Mouse (Mus musculus) liver, embryonic 16.5 days (tissue): ENCODE results near the gene Dhfr. TPM values are rescaled to one million over a fixed set of nuclear protein-coding genes. Genes with fewer than 3 reads are reported as not detected.

Experiments used
- ATAC-seq: fragments of 200-750 bp; cut with Nextera tagmentation; 2 replicates; pipeline ENCODE4 v1.8.0; 2017; ENCODE audit warnings: low read depth, mild to moderate bottlenecking, moderate number of reproducible peaks, moderate library complexity
- H3K27ac ChIP-seq: fragments of 300-500 bp; sonication (generic); 2 replicates; pipeline ENCODE4 v1.5.1; 2014; ENCODE audit warnings: mild to moderate bottlenecking, low read length
- H3K27me3 ChIP-seq: fragments of 300-500 bp; sonication (generic); 2 replicates; pipeline ENCODE4 v1.6.1; 2014; ENCODE audit warnings: low read depth, low read length, mixed read lengths; ENCODE audit not compliant: control insufficient read depth, insufficient read depth
- H3K36me3 ChIP-seq: fragments of 300-500 bp; sonication (generic); 2 replicates; pipeline ENCODE4 v1.6.1; 2014; ENCODE audit warnings: mild to moderate bottlenecking; ENCODE audit not compliant: control insufficient read depth, insufficient read depth
- H3K4me1 ChIP-seq: fragments of 300-500 bp; sonication (generic); 2 replicates; pipeline ENCODE4 v1.6.1; 2014; ENCODE audit warnings: low read depth, low read length, mixed read lengths; ENCODE audit not compliant: control insufficient read depth
- H3K4me2 ChIP-seq: fragments of 300-500 bp; sonication (generic); 2 replicates; pipeline ENCODE4 v1.6.1; 2014; ENCODE audit warnings: low read depth, low read length, mixed read lengths
- H3K4me3 ChIP-seq: fragments of 300-500 bp; sonication (generic); 2 replicates; pipeline ENCODE4 v1.5.1; 2014; ENCODE audit warnings: low read depth, mild to moderate bottlenecking, low read length
- H3K9ac ChIP-seq: fragments of 300-500 bp; sonication (generic); 2 replicates; pipeline ENCODE4 v1.6.1; 2014; ENCODE audit warnings: low read depth, low read length
- H3K9me3 ChIP-seq: fragments of 300-500 bp; sonication (generic); replicated peaks from 2 replicates; pipeline ENCODE4 v1.6.1; 2016; ENCODE audit warnings: low read length; ENCODE audit not compliant: control insufficient read depth
- WGBS: fragments of 180-500 bp; shearing (Covaris S2); extraction: QIAGEN DNeasy Blood & Tissue Kit; methylation state at CpG from one replicate; pipeline ENCODE4 v1.1.7; 2014; ENCODE audit not compliant: insufficient replicate concordance; 5-methylcytosine and 5-hydroxymethylcytosine counted together
- polyA plus RNA-seq: library from polyadenylated mRNA; unstranded; fragments of >200 nt; fragmentation: Nextera tagmentation; extraction: Ambion mirVana; gene quantifications from 2 replicates; pipeline ENCODE4 v1.2.1, GENCODE M21; 2015

The Dhfr gene
- polyA plus RNA-seq, 1 experiment from 2014 or later = 14.0 TPM

DNA sequence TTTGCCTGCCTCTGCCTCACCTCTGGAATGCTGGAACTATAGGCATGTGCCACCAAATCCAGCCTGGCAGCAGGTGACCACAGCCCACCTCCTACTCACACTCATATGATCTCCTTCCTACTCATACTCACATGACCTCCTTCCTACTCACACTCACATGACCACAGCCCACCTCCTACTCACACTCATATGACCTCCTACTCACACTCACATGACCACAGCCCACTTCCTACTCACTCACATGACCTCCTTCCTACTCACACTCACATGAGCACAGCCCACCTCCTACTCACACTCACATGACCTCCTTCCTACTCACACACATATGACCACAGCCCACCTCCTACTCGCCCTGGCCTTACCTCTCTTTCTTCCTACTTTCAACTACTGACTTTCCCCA, 17.7 kb upstream of the Dhfr start:
- Histone ChIP-seq H3K27me3 (no peaks in the 10 kb centered on the region), H3K9ac (no peak overlapping the region), H3K36me3 (no peaks in the 10 kb centered on the region), H3K4me3 (no peak overlapping the region), H3K27ac (no peak overlapping the region), H3K4me2 (no peak overlapping the region), H3K9me3 (no peaks in the 10 kb centered on the region), H3K4me1 (no peaks in the 10 kb centered on the region)
- WGBS = 78% methylated on average over 1 of the region's 1 CpGs
- ATAC-seq = no peak

DNA sequence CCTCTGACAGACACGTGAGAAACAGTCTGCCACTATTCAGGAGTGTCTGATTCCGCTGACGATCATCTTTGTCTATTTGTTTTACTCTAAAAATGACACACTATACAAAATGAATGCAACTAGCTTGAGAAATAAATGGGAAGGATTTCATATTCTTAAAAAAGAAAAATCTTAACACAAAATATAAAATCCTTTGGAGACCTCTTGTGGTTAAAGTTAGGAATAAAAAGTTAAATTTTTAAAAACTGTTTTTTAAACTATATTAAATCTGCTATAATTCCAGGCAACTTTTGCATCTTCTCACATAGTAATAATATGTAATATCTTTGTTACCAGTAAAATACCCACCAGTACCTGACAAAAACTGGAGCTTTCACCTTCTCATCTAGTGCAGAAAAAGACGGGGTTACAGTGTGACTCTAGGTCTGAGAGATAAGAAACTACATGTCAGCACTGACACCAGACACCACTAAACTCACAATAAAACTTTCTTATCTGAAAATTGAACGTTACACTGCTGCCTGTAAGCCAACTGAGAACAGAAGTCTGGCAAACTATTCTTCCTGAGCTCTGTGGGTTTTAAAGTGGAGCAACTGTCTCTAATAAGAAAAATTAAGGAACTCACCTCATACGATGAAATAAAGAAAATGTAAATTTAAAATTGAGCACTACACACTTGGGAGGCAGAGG, 16.6 kb upstream of the Dhfr start:
- Histone ChIP-seq H3K4me1 (no peaks in the 10 kb centered on the region), H3K9ac (no peak overlapping the region), H3K27ac (no peak overlapping the region), H3K27me3 (no peaks in the 10 kb centered on the region), H3K4me2 (no peak overlapping the region), H3K9me3 (no peaks in the 10 kb centered on the region), H3K36me3 (no peaks in the 10 kb centered on the region), H3K4me3 (no peak overlapping the region)
- WGBS = 55% methylated on average over 6 of the region's 6 CpGs
- no peak for ATAC-seq

DNA sequence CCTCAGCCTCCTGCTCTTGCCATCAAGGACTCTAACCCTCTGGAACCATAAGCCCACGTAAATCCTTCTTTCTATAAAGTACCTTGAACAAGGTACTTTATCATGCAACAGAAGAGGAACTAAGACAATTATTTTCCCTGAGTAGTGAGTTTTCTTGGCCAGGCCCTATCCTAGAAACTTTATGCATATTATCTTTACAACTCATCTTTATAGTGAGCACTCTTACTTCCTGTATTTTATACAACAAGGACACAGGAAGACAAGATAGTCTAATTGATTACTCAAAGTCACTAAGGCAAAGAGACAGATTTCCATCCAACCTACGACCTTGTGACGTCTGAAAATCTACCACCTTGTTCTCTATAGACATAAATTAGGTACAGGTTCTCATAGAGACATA, 14.7 kb upstream of the Dhfr start:
- 79% methylated on average over 3 of the region's 3 CpGs for WGBS
- Histone ChIP-seq H3K36me3 (0 out of 2 replicates have a peak, but pooled peaks cover 2% of the 10 kb centered on the region), H3K4me3 (no peak overlapping the region), H3K4me2 (no peak overlapping the region), H3K9ac (no peak overlapping the region), H3K9me3 (no peaks in the 10 kb centered on the region), H3K27ac (no peak overlapping the region), H3K27me3 (no peaks in the 10 kb centered on the region), H3K4me1 (no peaks in the 10 kb centered on the region)
- no peak for ATAC-seq

DNA sequence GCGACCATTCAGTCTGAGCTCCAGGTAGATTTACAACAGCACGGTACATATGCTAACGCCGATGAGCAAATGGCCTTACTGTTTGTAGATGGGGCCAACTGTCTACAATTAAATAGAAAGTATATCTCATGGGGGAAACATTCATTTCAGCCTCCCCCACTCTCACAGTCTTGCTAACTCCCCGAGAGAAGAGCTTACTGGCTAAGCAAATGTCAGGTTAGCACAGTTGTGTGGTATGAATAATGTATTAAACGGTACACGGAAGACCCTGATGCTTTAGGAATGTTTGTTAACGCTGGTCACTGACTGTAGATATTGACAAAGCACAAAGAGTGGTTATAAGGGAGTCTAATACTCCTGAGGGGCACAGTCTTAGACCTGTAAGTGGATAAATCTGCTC, 10.5 kb upstream of the Dhfr start:
- H3K4me1 ChIP-seq = no peaks in the 10 kb centered on the region
- peaks cover 3% of the 10 kb centered on the region for H3K36me3 ChIP-seq
- ATAC-seq = no peak
- no peak overlapping the region for H3K27ac ChIP-seq
- H3K4me2 ChIP-seq = no peak overlapping the region
- H3K9ac ChIP-seq = no peak overlapping the region
- H3K9me3 ChIP-seq = no peaks in the 10 kb centered on the region
- H3K4me3 ChIP-seq = no peak overlapping the region
- no peaks in the 10 kb centered on the region for H3K27me3 ChIP-seq
- 87% methylated on average over 8 of the region's 8 CpGs for WGBS

DNA sequence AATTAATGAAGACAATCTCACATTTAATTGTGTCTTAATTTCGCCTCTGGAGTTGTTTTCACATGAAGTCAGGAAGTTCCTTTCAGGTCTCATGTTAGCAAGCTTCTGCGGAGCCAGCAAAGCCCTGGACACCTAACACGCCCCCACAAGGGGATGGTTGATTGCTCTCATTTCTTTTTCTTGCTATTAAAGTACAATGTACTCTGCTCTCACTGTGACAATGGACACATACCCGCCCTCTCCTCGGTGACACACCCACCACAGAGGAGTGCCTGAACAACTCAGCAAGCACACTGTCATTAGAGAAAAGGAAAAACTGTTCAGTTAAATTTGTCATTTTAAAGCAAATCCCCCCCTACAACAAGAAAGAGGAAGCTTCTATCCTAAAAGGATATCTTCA, 8.2 kb upstream of the Dhfr start:
- Histone ChIP-seq H3K36me3 (peaks cover 5% of the 10 kb centered on the region), H3K4me2 (no peak overlapping the region), H3K4me1 (no peaks in the 10 kb centered on the region), H3K27me3 (no peaks in the 10 kb centered on the region), H3K9me3 (no peaks in the 10 kb centered on the region), H3K9ac (no peak overlapping the region), H3K4me3 (no peak overlapping the region), H3K27ac (no peak overlapping the region)
- 76% methylated on average over 5 of the region's 5 CpGs for WGBS
- ATAC-seq = no peak

DNA sequence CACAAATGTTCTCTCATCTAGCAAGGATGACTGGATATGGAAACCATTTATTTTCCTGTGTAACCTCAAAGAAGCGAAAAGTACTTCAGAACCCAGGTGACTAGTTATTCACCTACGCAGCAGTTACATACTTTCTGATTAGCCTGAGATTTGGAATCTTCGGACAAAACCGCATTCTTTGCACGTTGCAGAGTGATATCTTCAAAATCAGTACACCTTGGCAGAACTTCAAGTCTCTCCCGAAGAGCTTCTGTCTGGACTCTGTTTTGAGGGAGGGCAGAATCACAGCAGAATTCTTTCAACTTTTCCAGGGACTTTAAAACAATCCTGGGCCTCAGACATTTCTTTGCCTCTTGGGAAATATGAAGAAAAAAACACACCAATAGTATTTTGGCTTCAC, 3.4 kb upstream of the Dhfr start:
- H3K4me2 ChIP-seq = no peak overlapping the region
- peaks cover 14% of the 10 kb centered on the region for H3K4me1 ChIP-seq
- WGBS = 79% methylated on average over 6 of the region's 6 CpGs
- H3K27ac ChIP-seq = no peak overlapping the region
- H3K27me3 ChIP-seq = no peaks in the 10 kb centered on the region
- H3K9ac ChIP-seq = no peak overlapping the region
- H3K9me3 ChIP-seq = no peaks in the 10 kb centered on the region
- H3K4me3 ChIP-seq = no peak overlapping the region
- ATAC-seq = no peak
- H3K36me3 ChIP-seq = peaks cover 3% of the 10 kb centered on the region

DNA sequence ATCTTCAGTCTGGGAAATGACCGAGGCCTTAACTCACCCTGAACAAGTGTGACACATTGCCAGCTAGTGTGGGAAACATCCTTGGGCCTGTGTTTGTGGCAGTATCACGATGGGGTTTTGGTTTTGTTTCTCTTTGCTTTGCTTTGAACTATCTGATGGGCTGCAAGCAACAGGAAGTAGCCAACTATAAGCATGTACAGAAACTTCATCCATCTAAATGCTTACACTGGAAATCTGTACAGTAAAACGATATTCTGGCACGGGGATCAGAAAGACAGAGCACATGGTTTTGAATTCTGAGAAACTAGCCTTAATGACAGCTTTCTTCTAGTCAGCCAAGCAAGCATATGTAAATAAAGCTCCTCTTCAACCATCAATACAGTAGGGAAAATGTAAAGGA, 570 bp upstream of the Dhfr start:
- Histone ChIP-seq H3K9ac (peak overlapping the region; percentile 69), H3K4me2 (peak overlapping the region; percentile 98), H3K4me3 (peak overlapping the region; percentile 89), H3K9me3 (no peaks in the 10 kb centered on the region), H3K36me3 (peaks cover 10% of the 10 kb centered on the region), H3K27me3 (no peaks in the 10 kb centered on the region), H3K27ac (peak overlapping the region; percentile 63), H3K4me1 (peaks cover 19% of the 10 kb centered on the region)
- WGBS = 14% methylated on average over 4 of the region's 4 CpGs
- ATAC-seq = no peak

DNA sequence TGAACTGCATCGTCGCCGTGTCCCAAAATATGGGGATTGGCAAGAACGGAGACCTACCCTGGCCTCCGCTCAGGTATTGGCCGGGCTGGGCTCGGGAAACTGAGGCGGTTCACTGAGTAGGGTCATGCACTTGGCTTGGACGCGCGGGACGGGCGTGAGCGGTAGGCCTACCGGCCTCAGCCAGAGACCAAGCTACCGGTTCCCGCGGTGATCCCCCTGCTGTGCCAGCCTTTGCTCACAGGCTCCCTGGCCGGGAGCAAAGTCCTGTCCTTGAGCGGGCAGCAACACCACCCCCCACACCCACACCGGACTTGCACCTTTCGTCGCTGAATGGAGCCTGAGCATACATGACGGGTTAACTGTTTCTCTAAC, 732 bp downstream of the Dhfr start:
- no peaks in the 10 kb centered on the region for H3K9me3 ChIP-seq
- WGBS = under 1% methylated on average over 24 of the region's 24 CpGs
- peak; percentile 12 for ATAC-seq
- H3K4me3 ChIP-seq = peak overlapping the region; percentile 89
- H3K27ac ChIP-seq = peak overlapping the region; percentile 74
- H3K4me2 ChIP-seq = peak overlapping the region; percentile 98
- peaks cover 17% of the 10 kb centered on the region for H3K36me3 ChIP-seq
- H3K27me3 ChIP-seq = no peaks in the 10 kb centered on the region
- H3K4me1 ChIP-seq = peaks cover 19% of the 10 kb centered on the region
- H3K9ac ChIP-seq = peak overlapping the region; percentile 78

DNA sequence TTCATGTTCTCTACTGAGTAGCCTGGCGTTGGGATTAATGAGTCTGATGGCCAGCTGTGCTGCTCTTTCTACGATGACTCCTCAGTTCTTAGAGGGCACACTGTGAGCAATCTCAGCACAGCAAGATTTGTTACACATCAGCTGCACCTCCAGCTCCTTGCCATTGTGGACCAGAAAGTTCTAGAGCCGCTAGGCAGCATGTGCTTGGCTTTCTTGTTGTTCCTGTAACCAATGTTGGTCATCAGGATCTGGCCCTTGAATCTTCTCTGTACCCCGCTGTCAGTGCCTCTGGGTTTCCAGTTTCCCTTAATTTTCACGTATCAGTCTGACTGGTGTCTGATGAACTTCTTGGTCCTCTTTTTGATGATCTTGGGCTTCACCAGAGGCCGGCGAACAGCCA, 1.9 kb downstream of the Dhfr start:
- peak overlapping the region; percentile 89 for H3K4me3 ChIP-seq
- H3K4me2 ChIP-seq = peak overlapping the region; percentile 98
- ATAC-seq = no peak
- no peak overlapping the region for H3K9ac ChIP-seq
- peaks cover 20% of the 10 kb centered on the region for H3K36me3 ChIP-seq
- no peaks in the 10 kb centered on the region for H3K9me3 ChIP-seq
- no peaks in the 10 kb centered on the region for H3K27me3 ChIP-seq
- WGBS = 78% methylated on average over 7 of the region's 7 CpGs
- no peak overlapping the region for H3K27ac ChIP-seq
- peaks cover 19% of the 10 kb centered on the region for H3K4me1 ChIP-seq
